Mouse (Mus musculus) right cerebral cortex, postnatal 36 days (tissue): ENCODE results near the gene Zfp512b.

Source experiments
- DNase-seq, 2 experiments: peaks; one replicate each; pipeline ENCODE4 v3.0.0; 2022; ENCODE audit warnings: low spot score in 2 of 2, mixed read lengths in 1 of 2

The Zfp512b gene

GRCm38 (mm10) chr2:181592231-181593041 is at the start of gene Zfp512b:
Gene Zfp512b (minus strand): TSS chr2:181592803.
- no peak for DNase-seq

- no peak for DNase-seq
These were observed 43.3 kb upstream of the Zfp512b start for GRCm38 (mm10) chr2:181635865-181636264.

GRCm38 (mm10) chr2:181632624-181633023 is 40.0 kb upstream of the Zfp512b start:
- DNase-seq, result no peak

- DNase-seq, result no peak
These were observed 35.9 kb upstream of the Zfp512b start for GRCm38 (mm10) chr2:181628471-181628870.

- no peak for DNase-seq
These were observed 30.8 kb upstream of the Zfp512b start for GRCm38 (mm10) chr2:181623401-181623800.

GRCm38 (mm10) chr2:181618761-181619495 is 26.3 kb upstream of the Zfp512b start:
- DNase-seq, result no peak

GRCm38 (mm10) chr2:181602367-181602766 is 9.8 kb upstream of the Zfp512b start:
- no peak for DNase-seq

- DNase-seq, result no peak
These were observed 9.1 kb upstream of the Zfp512b start for GRCm38 (mm10) chr2:181601751-181602145.

GRCm38 (mm10) chr2:181600828-181601750 is 8.5 kb upstream of the Zfp512b start:
- DNase-seq, result peak; percentile 98

GRCm38 (mm10) chr2:181600226-181600758 is 7.7 kb upstream of the Zfp512b start:
- DNase-seq, result peak in 1 of 2 experiments; percentile 50

- peak in 1 of 2 experiments; percentile 56 for DNase-seq
These were observed 6.1 kb upstream of the Zfp512b start, which contains the start of gene Samd10 for GRCm38 (mm10) chr2:181598454-181599351. Gene Samd10 (minus strand): TSS chr2:181599212.

- no peak for DNase-seq
These were observed 4.9 kb upstream of the Zfp512b start for GRCm38 (mm10) chr2:181597378-181598061.

- no peak for DNase-seq
These were observed 3.8 kb upstream of the Zfp512b start for GRCm38 (mm10) chr2:181596221-181596960.

GRCm38 (mm10) chr2:181594946-181595696 is 2.5 kb upstream of the Zfp512b start:
- DNase-seq, result no peak

GRCm38 (mm10) chr2:181593937-181594336 is 1.3 kb upstream of the Zfp512b start:
- no peak for DNase-seq

- no peak for DNase-seq
These were observed 429 bp upstream of the Zfp512b start for GRCm38 (mm10) chr2:181593042-181593421.

- DNase-seq, result no peak
These were observed 996 bp downstream of the Zfp512b start, which contains the start of gene Prpf6 for GRCm38 (mm10) chr2:181591528-181592085. Gene Prpf6 (plus strand): TSS chr2:181591868.

- no peak for DNase-seq
These were observed 2.1 kb downstream of the Zfp512b start for GRCm38 (mm10) chr2:181590471-181590870.
